Mouse (Mus musculus) brain, embryonic 14.5 days (tissue): Measurements from ENCODE around the gene Rnaset2a.
"Not testable (repeated sequence)": the region's sequence is repeated elsewhere in the genome, so short reads cannot be mapped to it uniquely, and the experiment has no call there.

Experiments used
- CTCF ChIP-seq: fragments of 200-500 bp; IDR thresholded peaks from 2 replicates; pipeline ENCODE4 v1.5.1; 2012; ENCODE audit warnings: inconsistent platforms, mild to moderate bottlenecking, moderate library complexity, borderline replicate concordance; ENCODE audit not compliant: insufficient read depth, insufficient read length; ENCODE audit errors: extremely low read depth
- POLR2A ChIP-seq: fragments of 200-500 bp; IDR thresholded peaks from 2 replicates; pipeline ENCODE4 v1.6.1; 2012; ENCODE audit warnings: mild to moderate bottlenecking, inconsistent platforms, borderline replicate concordance; ENCODE audit not compliant: poor library complexity, insufficient read depth, insufficient read length, severe bottlenecking; ENCODE audit errors: extremely low read depth

DNA sequence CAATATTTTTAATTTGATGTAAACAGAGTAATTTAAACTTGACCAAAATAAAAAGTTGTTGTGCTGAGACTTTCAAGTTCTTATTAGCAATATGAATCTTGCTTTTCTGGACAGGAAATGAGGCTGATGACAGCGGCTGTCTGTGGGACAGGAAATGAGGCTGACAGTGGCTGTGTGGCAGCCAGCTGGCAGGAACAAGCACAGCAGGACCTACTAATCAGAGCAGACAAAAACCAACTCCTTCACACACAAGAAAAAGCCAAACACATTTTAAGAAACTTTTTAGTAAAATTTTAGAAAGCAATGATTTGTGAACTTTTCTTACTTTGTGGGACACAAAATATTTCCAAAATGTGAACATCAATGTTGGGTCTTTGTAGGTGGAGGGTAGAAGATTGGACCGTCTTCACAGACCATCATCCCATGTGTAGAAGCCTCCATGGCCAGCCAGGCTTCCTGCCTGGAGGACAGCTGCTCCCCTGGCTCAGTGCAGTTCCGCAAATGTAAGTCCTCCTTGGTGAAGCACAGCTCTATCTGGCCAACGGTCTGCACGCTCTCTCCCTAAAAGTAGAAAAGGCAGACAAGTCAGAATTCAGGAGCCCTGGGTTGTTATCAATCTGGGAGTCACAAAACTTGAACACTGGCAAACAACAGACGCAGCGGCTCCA lies 19.4 kb downstream of the Rnaset2a start:
- TF ChIP-seq POLR2A, CTCF: not testable (repeated sequence)
